Mouse (Mus musculus) hindbrain, postnatal 0 days (tissue): Measurements from ENCODE around the gene Bub1. TPM values are rescaled to one million over a fixed set of nuclear protein-coding genes. Genes with fewer than 3 reads are reported as not detected.

Experiments used
- ATAC-seq: fragments of 200-750 bp; cut with Nextera tagmentation; 2 replicates; pipeline ENCODE4 v1.8.0; 2017; ENCODE audit warnings: mild to moderate bottlenecking, moderate TSS enrichment, moderate library complexity
- DNase-seq: peaks from one replicate; pipeline ENCODE4 v3.0.0-alpha.2; 2015; ENCODE audit warnings: low spot score
- H3K27ac ChIP-seq: fragments of 300-500 bp; sonication (generic); 2 replicates; pipeline ENCODE4 v1.5.1; 2014; ENCODE audit warnings: mild to moderate bottlenecking
- H3K27me3 ChIP-seq: fragments of 300-500 bp; sonication (generic); 2 replicates; pipeline ENCODE4 v1.6.1; 2014; ENCODE audit warnings: low read length, mixed read lengths; ENCODE audit not compliant: insufficient read depth
- H3K36me3 ChIP-seq: fragments of 300-500 bp; sonication (generic); 2 replicates; pipeline ENCODE4 v1.6.1; 2014; ENCODE audit warnings: low read length, mixed read lengths; ENCODE audit not compliant: insufficient read depth
- H3K4me1 ChIP-seq: fragments of 300-500 bp; sonication (generic); 2 replicates; pipeline ENCODE4 v1.6.1; 2014; ENCODE audit warnings: antibody characterized with exemption, low read length, mixed read lengths; ENCODE audit not compliant: insufficient read depth
- H3K4me2 ChIP-seq: fragments of 300-500 bp; sonication (generic); 2 replicates; pipeline ENCODE4 v1.6.1; 2014; ENCODE audit warnings: low read depth, mild to moderate bottlenecking, low read length, moderate library complexity, mixed read lengths
- H3K4me3 ChIP-seq: fragments of 300-500 bp; sonication (generic); 2 replicates; pipeline ENCODE4 v1.5.1; 2014; ENCODE audit warnings: low read length
- H3K9ac ChIP-seq: fragments of 300-500 bp; sonication (generic); replicated peaks from 2 replicates; pipeline ENCODE4 v1.6.1; 2014; ENCODE audit warnings: mild to moderate bottlenecking, low read length, moderate library complexity, mixed read lengths
- H3K9me3 ChIP-seq: fragments of 300-500 bp; sonication (generic); 2 replicates; pipeline ENCODE4 v1.6.1; 2016; ENCODE audit warnings: low read length, mixed read lengths
- CTCF ChIP-seq: IDR thresholded peaks from 2 replicates; pipeline ENCODE4 v1.5.1; 2016; ENCODE audit warnings: antibody characterized with exemption, control low read depth, low read depth
- WGBS: fragments of 180-500 bp; shearing (Covaris S2); extraction: QIAGEN DNeasy Blood & Tissue Kit; methylation state at CpG from one replicate; pipeline ENCODE4 v1.1.7; 2014; 5-methylcytosine and 5-hydroxymethylcytosine counted together
- polyA plus RNA-seq: library from polyadenylated mRNA; unstranded; fragments of >200 nt; fragmentation: Nextera tagmentation; extraction: Ambion mirVana; gene quantifications from 2 replicates; pipeline ENCODE4 v1.2.1, GENCODE M21; 2015
- total RNA-seq: library from RNA; depleted of rRNA; stranded (reverse); fragments of >200 nt; gene quantifications from 2 replicates; pipeline ENCODE4 v1.2.3, GENCODE M21; 2014

Gene Bub1
- total and polyA plus RNA-seq, 2 experiments from 2014 or later = 6.2 to 9.1 TPM

DNA sequence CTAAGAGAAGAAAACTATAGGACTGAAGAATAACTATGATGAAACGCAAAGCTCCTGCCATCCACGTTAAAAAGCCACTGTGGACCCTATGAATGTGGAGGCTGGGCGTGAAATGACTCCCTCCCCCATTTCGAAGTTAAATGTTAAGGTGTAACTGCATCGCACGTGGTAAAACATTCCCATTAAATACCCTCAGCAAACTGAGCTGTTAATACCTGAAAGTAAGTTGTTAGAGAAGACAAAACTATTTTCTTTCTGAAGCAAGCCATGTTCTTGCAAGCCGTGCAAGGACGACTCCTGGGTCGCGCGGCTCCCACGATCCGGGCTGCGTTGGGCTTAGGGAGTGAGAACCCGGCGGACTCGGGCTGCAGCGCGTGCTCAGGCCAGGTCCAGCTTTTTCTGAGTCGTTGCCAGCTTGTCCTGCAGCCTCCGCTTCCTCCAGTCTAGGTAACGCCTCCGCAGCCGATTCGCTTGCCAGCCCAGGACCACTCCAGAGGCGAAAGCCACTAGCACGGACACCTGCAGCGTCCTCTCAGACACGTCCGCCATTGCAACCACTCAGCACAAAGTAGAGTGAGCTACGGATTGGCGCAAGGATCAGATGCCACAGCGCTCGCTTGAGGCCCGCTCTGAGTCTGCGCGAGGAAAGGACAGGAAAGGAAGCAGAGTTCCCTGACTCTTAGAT lies 39.6 kb downstream of the Bub1 start, which contains the start of gene Mtln:
Gene Mtln, minus strand, starts transcription at position 570 of the 685 bp plus-strand sequence.
- H3K4me2 ChIP-seq = peak within 1 kb of the TSS; percentile 70
- peak; percentile 95 for DNase-seq
- no peak for TF ChIP-seq CTCF
- peak within 1 kb of the TSS; percentile 87 for H3K27ac ChIP-seq
- ATAC-seq = peak; percentile 96
- peak within 1 kb of the TSS; percentile 59 for H3K9ac ChIP-seq
- H3K4me3 ChIP-seq = peak within 1 kb of the TSS; percentile 86
- H3K4me1 ChIP-seq = peaks cover 19% of the 10 kb centered on the region
- WGBS = under 1% methylated on average over 37 of the region's 37 CpGs
- H3K27me3 ChIP-seq = no peaks in the 10 kb centered on the region
- no peaks in the 10 kb centered on the region for H3K36me3 ChIP-seq
- H3K9me3 ChIP-seq = no peaks in the 10 kb centered on the region

DNA sequence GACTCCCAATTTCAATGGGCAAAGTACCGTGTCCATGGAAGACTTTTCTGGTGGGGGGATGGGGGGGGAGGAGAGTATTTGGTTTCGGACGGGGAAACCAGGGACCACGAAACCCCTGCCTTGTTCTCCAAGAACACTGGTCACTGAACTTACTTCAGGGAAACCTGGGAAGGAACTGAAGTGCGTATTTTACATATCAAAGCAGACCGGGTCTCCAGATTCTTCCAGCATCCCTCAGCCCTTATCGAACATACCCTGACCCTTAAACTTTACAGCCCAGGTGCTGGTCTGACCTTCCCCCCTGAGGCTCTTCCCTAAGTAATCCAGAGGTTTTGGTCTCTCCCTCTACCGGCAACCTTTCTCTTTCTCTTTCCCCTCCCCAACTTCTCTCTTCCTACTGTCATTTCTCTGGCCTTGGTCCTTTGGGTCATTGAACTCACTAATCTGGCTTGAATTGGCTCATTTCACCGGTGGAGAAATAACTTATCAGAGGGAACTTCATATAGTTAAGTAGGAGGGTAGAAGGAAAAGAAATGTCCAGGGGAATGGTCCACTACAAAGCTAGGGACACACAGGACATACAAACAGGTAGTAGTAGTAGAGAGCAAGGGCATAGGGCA lies 41.9 kb downstream of the Bub1 start:
- no peak for ATAC-seq
- Histone ChIP-seq H3K9ac (no peak overlapping the region), H3K4me3 (peak overlapping the region; percentile 76; the same call in 1 of the 2 replicates)

DNA sequence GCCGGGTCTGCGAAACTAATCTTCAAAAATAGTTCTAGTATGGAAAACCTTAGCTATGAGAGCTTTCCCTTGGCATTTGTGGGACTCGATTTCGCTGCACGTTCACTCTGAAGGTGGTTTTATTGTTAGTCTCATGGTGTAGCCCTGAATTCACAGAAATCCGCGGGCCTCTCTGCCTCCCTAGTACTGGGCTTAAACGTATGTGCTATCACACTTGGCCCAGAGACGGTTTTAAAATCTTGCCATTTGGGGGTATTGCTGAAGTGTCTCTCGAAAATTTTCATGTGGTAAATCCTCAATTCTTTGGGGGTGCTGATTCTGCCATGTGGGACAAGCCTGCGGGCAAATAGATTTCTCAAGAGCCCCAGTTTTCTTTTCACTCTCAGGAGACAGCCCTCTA lies 42.5 kb downstream of the Bub1 start:
- Histone ChIP-seq H3K9ac (peak overlapping the region; percentile 69), H3K4me2 (peak overlapping the region; percentile 77), H3K4me3 (peak overlapping the region; percentile 76), H3K4me1 (peaks cover 19% of the 10 kb centered on the region), H3K27ac (peak overlapping the region; percentile 58; the same call in 1 of the 2 replicates), H3K9me3 (no peaks in the 10 kb centered on the region), H3K27me3 (no peaks in the 10 kb centered on the region), H3K36me3 (no peaks in the 10 kb centered on the region)
- ATAC-seq (no peak), DNase-seq (peak; percentile 3)
- WGBS = 3% methylated on average over 11 of the region's 11 CpGs
- no peak for TF ChIP-seq CTCF

More for the DNA sequence above, 41.9 kb downstream of the Bub1 start:
- DNase-seq = no peak
- no peaks in the 10 kb centered on the region for H3K9me3 ChIP-seq
- H3K4me1 ChIP-seq = peaks cover 19% of the 10 kb centered on the region
- H3K27ac ChIP-seq = no peak overlapping the region
- WGBS = 17% methylated on average over 9 of the region's 9 CpGs
- no peak for TF ChIP-seq CTCF
- no peaks in the 10 kb centered on the region for H3K36me3 ChIP-seq
- no peaks in the 10 kb centered on the region for H3K27me3 ChIP-seq
- peak overlapping the region; percentile 77 for H3K4me2 ChIP-seq

GRCm38 (mm10) chr2:127788440-127789116 lies 43.1 kb downstream of the Bub1 start, which contains the start of gene Nphp1:
Gene Nphp1 (minus strand): TSS chr2:127788897.
- Histone ChIP-seq H3K4me1 (peaks cover 19% of the 10 kb centered on the region), H3K27me3 (no peaks in the 10 kb centered on the region), H3K36me3 (no peaks in the 10 kb centered on the region), H3K4me3 (peak within 1 kb of the TSS; percentile 76), H3K27ac (peak within 1 kb of the TSS; percentile 64; the same call in 1 of the 2 replicates), H3K9me3 (no peaks in the 10 kb centered on the region), H3K9ac (peak within 1 kb of the TSS; percentile 69), H3K4me2 (peak within 1 kb of the TSS; percentile 77)
- WGBS = under 1% methylated on average over 40 of the region's 40 CpGs
- TF ChIP-seq CTCF = no peak
- peak; percentile 94 for DNase-seq
- peak; percentile 87 for ATAC-seq

- Histone ChIP-seq H3K4me1 (peaks cover 19% of the 10 kb centered on the region), H3K27me3 (no peaks in the 10 kb centered on the region), H3K36me3 (no peaks in the 10 kb centered on the region), H3K9ac (no peak overlapping the region), H3K27ac (no peak overlapping the region), H3K9me3 (no peaks in the 10 kb centered on the region), H3K4me3 (no peak overlapping the region), H3K4me2 (no peak overlapping the region)
- DNase-seq (no peak), ATAC-seq (no peak)
- 92% methylated on average over 5 of the region's 5 CpGs for WGBS
- TF ChIP-seq CTCF = no peak
Observed at GRCm38 (mm10) chr2:127787226-127787625, 44.4 kb downstream of the Bub1 start.

DNA sequence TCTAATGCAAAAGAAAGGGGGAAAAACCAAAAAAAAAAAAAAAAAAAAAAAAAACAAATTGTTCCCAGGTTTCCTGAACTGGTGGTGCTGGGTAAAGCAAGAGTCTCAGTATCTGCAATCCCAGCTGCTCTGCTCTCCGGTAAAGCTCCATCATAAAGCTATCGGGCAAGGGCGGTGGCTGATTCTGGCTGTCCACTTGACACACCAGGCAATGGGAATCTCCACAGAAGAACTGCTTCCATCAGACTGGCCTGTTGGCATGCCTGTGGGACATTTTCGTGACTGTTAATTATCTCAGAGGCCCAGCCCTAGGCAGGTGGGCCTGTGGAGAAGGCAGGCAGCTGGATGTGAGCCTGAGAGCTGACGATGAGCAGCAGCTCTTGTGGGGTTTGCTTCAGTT lies 53.2 kb downstream of the Bub1 start:
- H3K4me1 ChIP-seq = no peaks in the 10 kb centered on the region
- H3K4me3 ChIP-seq = no peak overlapping the region
- ATAC-seq (no peak), DNase-seq (no peak)
- WGBS = 89% methylated on average over 5 of the region's 5 CpGs
- H3K36me3 ChIP-seq = peaks cover 12% of the 10 kb centered on the region; the same call in 1 of the 2 replicates
- no peak for TF ChIP-seq CTCF
- no peaks in the 10 kb centered on the region for H3K9me3 ChIP-seq
- H3K9ac ChIP-seq = no peak overlapping the region
- H3K27ac ChIP-seq = no peak overlapping the region
- H3K4me2 ChIP-seq = no peak overlapping the region
- no peaks in the 10 kb centered on the region for H3K27me3 ChIP-seq
